Mouse (Mus musculus) lung, postnatal 14 days (tissue): ENCODE measurements around the gene Zfp787.
"Not testable (repeated sequence)": the region's sequence is repeated elsewhere in the genome, so short reads cannot be mapped to it uniquely, and the experiment has no call there.

ENCODE experiments used
- DNase-seq: peaks from one replicate; pipeline ENCODE4 v3.0.0; 2021

Gene Zfp787

DNA sequence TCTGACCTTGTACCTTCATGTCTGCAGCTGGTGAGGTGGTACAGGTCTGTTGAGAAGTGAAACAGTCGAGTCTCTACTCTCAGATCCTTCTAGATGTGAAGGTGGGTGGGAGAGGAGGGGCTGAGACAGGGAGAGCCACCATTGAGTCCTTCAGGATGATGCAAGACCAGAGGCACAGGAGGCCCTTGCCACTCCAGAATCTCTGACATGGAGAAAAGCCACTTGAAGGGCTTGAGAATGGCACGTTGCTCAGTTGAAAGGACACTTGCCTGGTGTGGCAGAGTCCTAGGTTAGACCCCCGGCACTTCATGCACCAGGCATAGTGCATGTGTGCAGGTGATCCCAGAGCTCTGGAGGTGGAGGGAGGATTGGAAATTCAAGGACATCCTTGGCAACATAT lies 5.7 kb upstream of the Zfp787 start:
- DNase-seq = no peak

DNA sequence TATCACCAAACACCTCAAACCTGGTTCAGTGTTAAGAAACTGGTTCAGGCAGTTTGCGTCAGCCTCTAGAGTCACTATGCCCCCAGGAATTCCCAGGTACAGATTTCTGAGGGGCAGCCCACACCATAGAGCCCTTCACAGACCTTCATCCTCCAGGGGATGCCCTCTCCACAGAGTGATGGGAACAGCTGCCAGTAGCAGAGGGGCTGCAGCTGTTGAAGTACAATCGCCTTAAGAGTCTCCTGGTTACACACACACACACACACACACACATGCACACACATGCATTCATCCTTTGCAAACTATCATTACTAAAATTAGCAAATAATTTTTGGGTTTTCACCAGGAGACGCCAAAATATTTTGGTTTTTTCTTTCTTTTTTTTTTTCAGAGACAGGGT lies 3.8 kb upstream of the Zfp787 start:
- no peak for DNase-seq

DNA sequence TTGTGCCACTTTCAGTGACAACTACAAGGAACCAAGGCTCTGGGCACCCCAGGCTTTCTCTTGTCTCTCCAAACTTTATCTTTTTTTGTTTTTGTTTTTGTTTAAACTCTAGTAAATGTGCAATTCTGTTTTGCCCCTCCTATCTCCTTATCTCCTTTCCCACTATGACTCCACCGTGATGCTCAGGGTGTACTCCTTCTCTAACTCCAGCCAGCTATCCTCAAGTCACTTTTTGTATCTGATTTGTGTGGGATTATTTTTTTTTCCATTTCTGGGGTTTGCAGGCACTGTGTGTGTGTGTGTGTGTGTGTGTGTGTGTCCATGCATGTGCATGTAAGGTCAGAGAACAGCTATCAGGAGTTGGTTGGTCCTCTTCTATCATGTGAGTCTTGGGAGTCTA lies 1.7 kb upstream of the Zfp787 start:
- DNase-seq = no peak

DNA sequence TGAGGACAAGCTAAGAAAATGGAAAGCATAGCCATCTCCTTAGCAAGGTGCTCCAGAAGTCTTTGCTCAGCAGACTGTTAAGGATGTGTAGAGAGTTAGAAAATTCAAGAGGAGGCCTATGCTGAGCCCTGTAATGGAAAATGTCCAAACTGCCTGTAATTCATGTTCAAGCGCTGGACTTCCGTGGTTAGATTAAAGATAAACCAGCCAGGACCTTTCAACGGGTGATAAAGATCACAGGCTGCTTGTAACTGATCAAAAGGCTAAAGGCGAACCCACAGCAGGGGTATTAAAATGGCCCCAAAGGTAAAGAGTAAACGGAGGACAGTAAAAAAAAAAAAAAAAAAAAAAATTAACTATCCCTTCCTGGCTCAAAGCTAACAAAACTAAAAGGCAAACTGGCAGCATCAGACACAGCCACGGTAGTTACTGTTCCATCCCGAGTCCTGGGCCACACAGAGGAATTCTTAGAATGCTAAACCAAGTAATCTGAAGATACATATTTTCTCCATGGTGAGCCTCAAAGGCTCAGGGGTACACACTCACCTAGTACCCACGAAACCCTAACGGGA lies 1.2 kb upstream of the Zfp787 start:
- no peak for DNase-seq

DNA sequence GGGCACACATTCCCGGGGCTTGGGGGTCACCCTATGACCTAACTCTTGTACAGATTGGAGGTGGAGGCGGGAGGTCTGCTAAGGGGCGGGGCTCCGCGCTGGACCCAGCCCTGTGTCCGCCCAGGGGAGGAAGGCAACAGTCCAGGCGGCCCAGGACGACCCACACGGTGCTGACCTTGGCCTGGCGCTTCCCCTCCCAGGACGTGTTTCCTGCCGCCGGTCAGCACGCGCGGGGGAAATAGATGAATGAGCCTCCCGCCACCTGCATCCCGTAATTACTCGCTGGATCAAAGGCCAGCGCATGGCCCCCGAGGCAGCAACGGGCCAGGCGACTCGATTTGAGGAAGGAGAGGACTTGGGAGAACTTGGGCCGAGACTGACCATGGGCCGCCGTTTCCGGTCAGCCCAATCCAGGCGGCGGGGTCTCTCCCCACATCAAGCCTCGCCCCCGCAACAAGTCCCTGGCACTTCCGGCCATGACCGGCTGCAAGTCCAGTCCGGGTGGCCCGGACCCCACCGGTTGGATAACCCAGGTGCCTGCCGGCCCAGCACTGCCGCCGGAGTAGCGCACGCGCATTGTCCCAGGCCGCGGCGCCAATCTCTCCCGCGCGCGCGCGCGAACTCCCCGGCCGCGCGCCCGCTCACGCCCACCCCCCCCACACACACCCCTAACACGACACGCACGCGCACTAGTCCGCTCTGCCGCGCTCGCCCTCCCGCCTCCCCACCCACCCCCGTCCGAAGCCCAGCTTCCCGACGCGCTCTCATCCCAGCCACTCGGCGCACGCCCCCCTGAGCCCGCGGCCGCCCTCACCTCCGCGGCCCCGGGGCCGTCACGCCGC lies 545 bp downstream of the Zfp787 start:
- DNase-seq = peak; percentile 85

DNA sequence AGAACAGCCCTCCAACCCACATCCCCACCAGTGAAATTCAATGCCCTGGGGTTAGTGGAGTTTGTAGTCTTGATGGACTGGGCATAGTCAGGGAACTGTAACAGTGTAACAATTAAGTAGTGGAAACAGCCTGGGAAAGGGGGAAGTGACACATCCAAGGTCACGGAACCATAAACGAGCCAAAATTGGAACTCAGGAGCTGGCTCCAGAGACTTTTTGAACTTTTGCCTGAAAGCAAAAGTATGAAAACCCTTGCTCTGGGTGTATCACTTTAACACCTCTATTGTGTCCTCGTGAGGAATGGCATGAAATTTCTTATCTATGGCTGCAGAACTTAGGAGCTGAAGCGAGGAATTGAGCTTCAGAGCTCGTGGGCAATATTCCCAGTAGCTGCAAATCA lies 1.6 kb downstream of the Zfp787 start:
- no peak for DNase-seq

DNA sequence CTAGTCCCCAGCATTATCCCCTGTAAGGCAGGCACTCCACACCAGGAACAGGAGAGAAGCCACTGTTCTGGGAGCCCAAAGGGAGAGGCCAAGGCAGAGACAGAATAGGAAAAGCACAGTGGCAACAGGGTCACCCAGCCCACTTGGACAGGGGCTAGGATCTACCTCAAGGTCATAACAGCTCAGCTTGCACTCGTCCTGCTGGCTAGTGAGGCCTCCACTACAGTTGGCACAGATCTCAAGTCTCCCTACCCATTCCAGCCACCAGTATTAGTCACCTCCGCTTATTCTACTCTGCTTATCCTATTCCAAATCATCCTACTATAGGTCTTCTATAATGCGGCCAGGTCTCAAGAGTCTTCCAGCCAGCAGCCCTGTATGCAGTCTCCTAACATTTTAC lies 2.7 kb downstream of the Zfp787 start:
- no peak for DNase-seq

DNA sequence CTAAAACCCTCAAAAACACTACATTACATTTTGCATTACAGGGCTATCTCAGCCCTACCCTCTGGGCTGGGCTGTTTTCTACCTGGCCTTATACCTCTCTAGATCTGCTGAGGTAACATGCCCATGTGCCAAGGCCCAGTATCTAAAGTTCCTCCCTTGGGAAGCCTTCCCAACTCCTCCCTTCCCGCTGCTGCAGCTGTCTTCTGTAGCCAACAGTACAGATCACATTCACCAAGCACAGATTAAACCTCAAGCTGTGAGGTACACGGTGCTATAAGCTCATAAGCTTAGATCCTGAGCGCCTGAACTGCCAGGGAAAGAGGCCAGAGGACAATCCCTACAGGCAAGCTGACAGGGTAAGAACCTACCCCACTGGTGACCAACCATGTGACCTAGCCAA lies 3.8 kb downstream of the Zfp787 start:
- DNase-seq = no peak

DNA sequence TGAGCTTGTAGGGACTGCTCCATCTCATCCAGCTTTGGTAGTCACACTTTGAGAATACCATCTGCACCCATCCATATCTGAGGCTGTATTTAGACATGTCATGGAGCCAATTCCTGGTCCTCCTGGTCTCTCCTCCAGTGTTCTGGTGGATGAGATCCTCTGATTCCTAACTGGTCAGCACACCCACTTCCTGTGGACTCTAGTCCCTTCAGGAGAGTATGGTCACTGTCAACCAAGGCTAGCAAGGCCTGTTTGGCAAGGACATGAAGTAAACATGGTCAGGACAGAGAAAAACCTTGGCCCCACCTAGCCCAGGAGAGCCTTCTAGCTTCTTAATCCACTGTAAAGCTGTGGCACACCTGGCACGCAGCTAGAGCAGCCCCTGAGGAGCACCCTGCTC lies 4.5 kb downstream of the Zfp787 start:
- no peak for DNase-seq

DNA sequence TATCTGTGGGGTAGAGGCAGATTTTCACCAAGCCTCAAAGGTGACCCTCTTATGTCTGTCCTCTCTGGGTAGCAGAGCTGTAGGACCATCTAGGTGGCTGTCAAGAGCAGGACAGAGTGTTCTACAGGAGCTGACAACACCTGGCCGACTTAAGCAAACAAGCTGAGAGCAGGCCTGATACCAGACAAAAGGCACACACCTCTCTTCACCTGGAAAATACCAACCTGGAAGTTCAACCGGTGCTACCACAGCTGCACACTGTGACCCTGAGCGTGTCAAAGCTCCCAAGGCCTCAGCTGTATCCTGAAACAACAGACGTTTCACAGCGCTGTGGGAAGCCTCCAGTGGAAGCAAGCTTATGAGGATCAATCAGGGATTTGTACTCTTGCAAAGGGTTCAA lies 8.1 kb downstream of the Zfp787 start:
- no peak for DNase-seq

DNA sequence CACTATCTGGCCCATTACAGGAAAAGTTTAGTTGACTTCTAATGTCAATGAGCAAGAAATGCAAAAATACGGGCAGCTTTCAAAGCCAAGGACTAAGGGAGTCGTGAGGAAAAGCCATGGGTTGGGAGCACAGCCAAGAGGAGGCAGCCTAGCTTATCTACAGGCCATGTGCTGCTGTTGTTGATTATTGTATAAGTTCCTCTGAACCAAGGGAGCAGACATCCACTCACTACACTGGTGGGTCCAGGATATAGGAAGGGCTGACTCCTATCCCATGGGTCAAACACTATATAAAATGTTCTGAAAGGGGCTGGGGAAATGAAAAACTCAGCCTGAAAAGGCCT lies 8.8 kb downstream of the Zfp787 start:
- no peak for DNase-seq

DNA sequence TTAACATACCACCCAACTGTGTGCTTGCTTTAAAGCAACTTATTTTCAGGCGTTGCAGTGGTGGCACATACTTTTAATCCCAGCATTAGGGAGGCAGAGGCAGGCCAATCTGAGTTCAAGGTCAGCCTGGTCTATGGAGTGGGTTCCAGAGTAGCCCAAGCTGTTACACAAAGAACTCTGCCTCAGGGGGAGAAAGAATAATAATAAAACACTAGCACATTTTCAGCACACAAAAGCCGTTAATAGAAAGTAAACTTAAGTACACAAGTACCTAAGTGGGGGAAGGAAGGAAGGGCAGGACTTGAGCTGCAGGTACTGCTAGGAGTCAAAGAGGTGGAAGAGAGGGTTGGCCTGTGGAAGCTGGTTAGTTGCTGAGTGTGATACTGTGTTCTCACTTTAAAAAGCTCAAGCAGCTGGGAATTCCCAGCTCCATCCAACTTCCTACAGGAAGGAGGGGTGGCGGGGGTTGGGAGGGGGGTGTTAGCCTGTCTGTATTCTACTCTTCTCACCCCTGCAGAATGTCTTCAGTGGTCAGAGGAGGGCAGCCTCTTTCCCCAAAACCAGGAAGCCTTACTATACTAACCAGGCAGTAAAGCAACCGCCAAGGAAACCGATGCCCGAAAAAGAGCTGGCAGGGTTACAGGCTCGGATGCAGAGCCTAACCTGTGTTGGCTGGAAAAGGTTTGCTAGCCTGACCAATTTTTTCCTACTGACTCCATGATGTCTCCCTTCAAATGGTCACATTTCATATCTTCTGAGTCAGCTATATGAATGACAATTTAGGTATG lies 9.4 kb downstream of the Zfp787 start:
- no peak for DNase-seq

DNA sequence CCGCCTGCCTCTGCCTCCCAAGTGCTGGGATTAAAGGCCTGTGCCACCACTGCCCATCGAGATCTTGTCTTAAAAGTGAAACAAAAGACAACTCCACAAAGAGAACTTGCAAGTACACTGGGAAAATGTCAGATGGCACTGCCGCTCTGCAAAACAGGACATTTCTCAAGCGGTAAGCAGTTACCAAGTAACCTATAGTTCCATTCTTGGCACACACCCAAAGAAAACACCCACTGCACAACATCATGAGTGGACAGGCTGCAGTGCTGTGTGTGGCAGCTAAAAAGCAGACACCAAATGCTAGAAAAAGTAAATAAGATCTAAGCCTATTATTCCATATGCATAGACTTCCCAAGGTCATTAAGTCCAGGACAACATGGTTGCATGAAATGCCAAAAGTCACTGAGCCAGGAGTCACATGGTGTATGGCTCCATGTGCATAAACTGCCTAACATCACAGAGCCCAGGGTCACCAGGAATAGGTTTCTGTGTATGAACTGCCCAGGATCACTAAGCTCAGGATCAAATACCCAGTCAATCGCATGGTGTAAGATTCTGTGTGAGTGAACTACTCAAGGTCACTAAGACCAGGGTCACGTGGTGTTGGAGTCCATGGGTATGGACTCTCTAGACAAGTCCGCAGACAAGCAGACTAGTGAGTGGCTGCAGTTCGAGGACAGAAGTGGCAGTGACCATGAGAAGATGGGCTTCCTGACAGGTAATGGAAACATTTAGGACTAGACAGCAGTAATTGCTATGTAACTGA lies 10.2 kb downstream of the Zfp787 start:
- no peak for DNase-seq

DNA sequence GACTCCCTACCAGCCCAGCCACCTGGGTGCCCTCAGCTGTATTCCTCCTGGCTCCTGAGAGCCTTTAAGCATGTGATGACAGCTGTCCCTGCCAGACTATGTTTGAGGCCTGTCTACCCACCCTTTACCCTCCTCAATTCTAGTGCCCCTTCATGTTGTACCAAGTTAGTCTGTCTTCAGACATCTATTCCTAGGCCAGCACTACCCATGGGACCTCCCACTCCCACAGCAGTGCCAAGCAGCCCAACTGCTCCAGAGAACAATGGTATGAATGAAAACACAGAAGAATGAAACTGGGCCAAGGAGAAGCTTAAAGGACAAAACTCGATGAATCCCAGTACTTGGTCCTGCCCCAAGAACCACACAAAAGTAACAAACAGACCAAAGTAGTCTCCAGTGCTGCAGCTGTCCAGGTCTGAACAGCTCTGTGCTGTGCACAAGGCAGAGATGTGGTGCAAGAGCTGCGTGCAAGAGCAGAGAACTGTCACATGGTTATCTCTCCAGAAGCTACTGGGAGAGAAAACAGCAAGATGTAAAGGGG lies 11.7 kb downstream of the Zfp787 start:
- no peak for DNase-seq

DNA sequence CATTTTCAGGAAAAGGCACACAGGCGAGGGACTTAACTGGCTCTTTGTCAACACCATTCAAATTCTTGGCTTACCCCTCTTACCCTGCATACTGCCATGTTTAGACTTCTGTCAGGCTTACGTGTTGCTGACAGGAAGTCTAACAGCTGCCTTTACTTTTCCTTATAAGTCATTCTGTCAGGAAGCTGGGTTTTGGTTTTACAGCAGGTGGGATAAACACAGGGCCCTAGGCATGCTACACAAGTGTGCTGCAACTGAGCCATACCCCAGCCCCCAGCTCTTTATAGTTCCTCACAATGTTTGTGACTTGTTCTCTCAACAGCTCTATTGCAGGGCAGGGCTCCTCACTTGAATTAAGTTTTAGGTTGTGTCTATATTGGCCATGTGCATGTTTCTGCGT lies 16.5 kb downstream of the Zfp787 start:
- no peak for DNase-seq

DNA sequence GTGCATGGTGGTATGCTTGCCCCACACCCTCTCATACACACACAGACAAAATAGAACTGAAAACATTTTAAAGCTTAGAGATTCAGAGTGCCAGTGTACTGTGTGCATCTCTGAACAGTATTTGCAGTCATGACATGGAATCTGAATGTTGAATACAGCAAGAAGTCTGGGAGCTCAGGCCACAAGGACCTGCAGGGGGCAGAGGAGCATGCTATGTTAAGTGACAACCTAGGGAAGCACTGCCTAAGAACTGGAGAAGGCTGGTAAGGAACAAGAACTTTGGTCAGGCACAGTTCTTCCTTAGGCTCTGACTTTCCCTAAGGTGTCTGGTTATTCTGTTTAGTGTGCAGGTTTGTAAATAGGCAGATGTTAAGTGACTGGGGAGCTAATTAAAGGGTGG lies 19.3 kb downstream of the Zfp787 start:
- DNase-seq = no peak

DNA sequence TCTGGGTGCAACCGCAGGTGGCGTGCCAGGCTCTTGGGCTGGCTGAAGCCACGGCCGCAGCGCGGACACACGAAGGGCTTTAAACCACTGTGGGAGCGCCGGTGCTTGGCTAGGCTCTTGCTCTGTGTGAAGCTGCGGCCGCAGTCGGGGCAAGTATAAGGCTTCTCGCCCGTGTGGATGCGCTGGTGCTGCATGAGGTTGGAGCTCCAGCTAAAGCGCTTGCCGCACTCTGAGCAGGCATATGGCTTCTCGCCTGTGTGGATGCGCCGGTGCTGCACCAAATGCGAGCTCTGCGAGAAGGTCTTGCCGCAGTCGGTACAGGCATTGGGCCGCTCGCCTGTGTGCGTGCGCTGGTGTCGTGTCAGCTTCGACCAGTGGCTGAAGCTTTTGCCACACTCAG lies 23.2 kb downstream of the Zfp787 start:
- DNase-seq = no peak

DNA sequence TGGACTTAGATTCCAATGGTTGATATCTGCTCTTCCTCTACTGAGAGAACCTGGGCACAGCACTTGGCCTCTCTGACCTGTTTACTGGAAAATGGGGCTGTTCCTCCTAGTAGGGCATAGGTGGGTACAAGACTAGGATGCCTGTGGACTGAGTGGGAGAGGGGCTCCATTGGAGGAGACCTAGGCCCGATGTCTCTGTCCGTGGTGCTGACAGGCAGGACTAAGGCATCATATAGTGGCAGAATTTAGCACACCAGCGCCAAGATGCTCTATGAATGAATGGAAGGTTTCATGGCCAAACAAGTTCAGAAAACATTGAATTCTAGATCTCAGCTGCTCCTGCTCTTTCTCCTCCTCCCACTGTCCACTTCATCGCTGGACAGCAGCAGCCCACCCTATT lies 25.5 kb downstream of the Zfp787 start:
- DNase-seq = no peak

DNA sequence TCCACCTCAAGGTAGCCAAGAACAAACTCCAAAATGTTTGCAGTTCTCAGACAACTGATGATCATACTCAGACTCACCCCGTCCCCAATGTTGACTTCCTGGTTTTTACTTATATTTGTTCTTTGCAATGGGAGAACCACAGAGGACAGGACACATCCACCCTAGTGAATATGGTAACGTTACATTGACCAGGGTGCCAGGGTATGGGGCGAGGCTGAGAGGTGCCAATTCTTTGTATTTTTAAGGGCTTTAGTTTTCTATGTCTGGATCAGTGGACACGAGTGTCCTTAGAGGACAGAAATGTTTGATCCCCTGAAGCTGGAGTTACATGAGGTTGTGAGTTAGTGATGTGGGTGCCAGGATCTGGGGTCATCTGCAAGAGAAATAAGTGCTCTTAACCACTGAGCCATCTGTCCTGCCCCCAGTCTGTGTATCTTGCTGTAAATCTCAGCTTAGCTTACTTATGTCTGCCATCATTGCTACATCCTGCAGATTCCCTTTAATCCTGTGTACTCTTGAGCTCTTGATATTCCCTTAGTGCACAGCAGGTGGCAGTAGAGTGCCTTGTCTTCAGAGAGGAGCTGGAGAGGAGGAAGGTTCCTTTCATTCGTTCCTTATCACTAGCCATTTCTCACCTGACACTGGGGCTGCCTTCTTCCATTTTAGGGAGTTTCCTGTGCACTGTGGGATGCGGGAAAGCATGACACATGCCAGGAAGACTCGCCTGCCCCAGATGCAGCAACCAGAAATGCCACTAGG lies 28.9 kb downstream of the Zfp787 start:
- DNase-seq = peak; percentile 87

DNA sequence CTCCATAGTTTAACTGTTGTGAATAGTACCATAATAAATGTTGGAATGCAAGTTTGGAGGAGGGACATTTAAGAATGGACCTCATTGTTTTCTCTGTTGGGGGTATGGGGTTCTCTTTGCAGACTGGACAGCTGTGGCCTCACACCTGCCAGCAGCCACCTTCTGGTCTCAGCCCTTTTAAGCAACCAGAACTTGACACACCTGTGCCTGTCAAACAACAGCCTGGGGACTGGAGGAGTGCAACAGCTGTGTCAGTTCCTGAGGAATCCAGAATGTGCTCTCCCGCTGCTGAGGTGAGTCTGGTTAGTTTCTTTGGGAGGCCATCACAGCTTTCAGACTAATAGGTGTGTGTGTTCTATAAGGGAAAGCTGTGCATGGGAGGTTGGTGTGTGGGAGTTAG lies 34.7 kb downstream of the Zfp787 start:
- not testable (repeated sequence) for DNase-seq

DNA sequence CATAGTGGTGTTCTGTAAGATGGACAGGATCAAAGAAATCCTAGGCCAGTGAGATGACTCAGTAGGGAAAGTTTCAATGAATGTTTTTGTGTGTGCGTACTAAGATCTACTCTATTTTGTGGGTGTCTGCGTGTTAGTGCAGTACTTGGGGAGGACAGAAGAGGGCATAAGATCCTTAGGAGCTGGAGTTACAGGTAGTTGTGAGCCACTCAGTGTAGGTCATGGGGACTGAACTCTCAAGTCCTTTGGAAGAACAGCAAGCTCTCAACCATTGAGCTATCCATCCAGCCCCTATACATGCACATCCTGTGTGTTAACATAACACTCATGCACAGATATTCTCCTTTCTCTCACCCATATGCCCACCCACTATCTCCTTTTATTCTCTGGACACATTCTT lies 35.7 kb downstream of the Zfp787 start:
- DNase-seq = not testable (repeated sequence)

DNA sequence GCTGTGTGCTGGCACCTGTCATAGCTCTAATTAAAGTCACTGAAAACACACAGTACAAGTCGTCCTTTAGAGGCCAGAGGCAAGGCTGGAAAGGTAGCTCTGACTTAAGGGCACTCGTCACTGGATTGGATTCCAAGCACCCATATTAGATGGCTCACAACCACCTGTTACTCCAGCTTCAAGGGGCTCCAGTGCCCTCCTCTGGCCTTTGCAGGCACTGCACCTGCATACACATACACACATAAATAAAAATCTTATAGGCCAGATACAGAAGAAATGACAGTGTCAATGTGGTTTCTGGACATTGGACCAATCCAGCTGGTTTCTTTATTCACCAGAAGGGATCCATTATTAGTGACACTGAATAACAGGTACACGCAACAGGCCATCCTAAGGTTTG lies 36.3 kb downstream of the Zfp787 start:
- DNase-seq = no peak
